Mouse (Mus musculus): Measurements from ENCODE around the gene Tmem183a.

The Tmem183a gene

GRCm38 (mm10) chr1:134344005-134344950 lies 17.5 kb downstream of the Tmem183a start:
- DNase-seq (ENCODE audit: low read depth): no peak

GRCm38 (mm10) chr1:134343567-134343966 lies 18.2 kb downstream of the Tmem183a start:
- no peak for DNase-seq (ENCODE audit: low read depth)

- DNase-seq (ENCODE audit: low read depth): no peak
Measured at GRCm38 (mm10) chr1:134342781-134343310, 18.9 kb downstream of the Tmem183a start.

GRCm38 (mm10) chr1:134342278-134342664 lies 19.5 kb downstream of the Tmem183a start:
- DNase-seq (ENCODE audit: low read depth): no peak

GRCm38 (mm10) chr1:134341641-134342277 lies 20.0 kb downstream of the Tmem183a start:
- DNase-seq (ENCODE audit: low read depth): no peak

- DNase-seq (ENCODE audit: low read depth): no peak
Measured at GRCm38 (mm10) chr1:134339757-134340619, 21.8 kb downstream of the Tmem183a start.

GRCm38 (mm10) chr1:134339162-134339561 lies 22.6 kb downstream of the Tmem183a start:
- no peak for DNase-seq (ENCODE audit: low read depth)

- DNase-seq (ENCODE audit: low read depth): no peak
Measured at GRCm38 (mm10) chr1:134336958-134337710, 24.6 kb downstream of the Tmem183a start.

- DNase-seq (ENCODE audit: low read depth): no peak
Measured at GRCm38 (mm10) chr1:134335924-134336810, 25.6 kb downstream of the Tmem183a start.

- DNase-seq (ENCODE audit: low read depth): no peak
Measured at GRCm38 (mm10) chr1:134335211-134335923, 26.4 kb downstream of the Tmem183a start.

GRCm38 (mm10) chr1:134334111-134334827 lies 27.5 kb downstream of the Tmem183a start:
- DNase-seq (ENCODE audit: low read depth): no peak

GRCm38 (mm10) chr1:134333371-134334110 lies 28.2 kb downstream of the Tmem183a start:
- no peak for DNase-seq (ENCODE audit: low read depth)

GRCm38 (mm10) chr1:134332770-134333271 lies 29.0 kb downstream of the Tmem183a start, which contains the start of gene Ppfia4:
TSS of gene Ppfia4 (minus strand) at chr1:134332928.
- peak; percentile 93 for DNase-seq (ENCODE audit: low read depth)

GRCm38 (mm10) chr1:134331879-134332635 lies 29.7 kb downstream of the Tmem183a start:
- DNase-seq (ENCODE audit: low read depth): peak; percentile 92

- no peak for DNase-seq (ENCODE audit: low read depth)
Measured at GRCm38 (mm10) chr1:134326841-134327346, 34.9 kb downstream of the Tmem183a start.

GRCm38 (mm10) chr1:134322591-134322990 lies 39.2 kb downstream of the Tmem183a start:
- DNase-seq (ENCODE audit: low read depth): peak; percentile 48

Data from NIH3T3 (cell line).